Mouse (Mus musculus) CH12.LX (cell line): ENCODE measurements around the gene Slc15a5. TPM values are rescaled to one million over a fixed set of nuclear protein-coding genes. Genes with fewer than 3 reads are reported as not detected.

Experiments
- DNase-seq: peaks from one replicate; pipeline ENCODE4 v3.0.0-alpha.2; 2013; ENCODE audit errors: extremely low read depth
- H3K27ac ChIP-seq: 2 replicates; pipeline ENCODE4 v1.5.1; 2012; ENCODE audit warnings: low read depth, mild to moderate bottlenecking, control low read depth, moderate library complexity; ENCODE audit not compliant: insufficient read depth
- H3K27me3 ChIP-seq: replicated peaks from 2 replicates; pipeline ENCODE3; 2012; ENCODE audit warnings: inconsistent platforms
- H3K36me3 ChIP-seq, 2 experiments: replicated peaks in 1 of 2; 2 replicates each; pipeline versions ENCODE3 to v1.6.1; 2012; ENCODE audit warnings: inconsistent platforms in 1 of 2, low read length in 1 of 2, mild to moderate bottlenecking in 1 of 2, mixed read lengths in 1 of 2, moderate library complexity in 1 of 2; ENCODE audit not compliant: control insufficient read depth in 1 of 2, insufficient read depth in 1 of 2
- H3K4me1 ChIP-seq, 2 experiments: 2 replicates each; pipeline ENCODE4 v1.6.1; 2012; ENCODE audit warnings: inconsistent platforms in 1 of 2, moderate library complexity in 1 of 2; ENCODE audit not compliant: insufficient read depth in 2 of 2, control insufficient read depth in 1 of 2
- H3K4me2 ChIP-seq: 2 replicates; pipeline ENCODE4 v1.6.1; 2012; ENCODE audit warnings: low read depth, mild to moderate bottlenecking, control low read depth; ENCODE audit not compliant: poor library complexity, insufficient read depth, severe bottlenecking
- H3K4me3 ChIP-seq, 3 experiments: fragments of 150-350 bp in 1 of 3; sonication (generic) in 1 of 3; replicated peaks in 1 of 3; 2 replicates each; pipeline versions ENCODE3 to v1.5.1; 2011 to 2012; ENCODE audit warnings: low read depth in 2 of 3, low read length in 2 of 3, mild to moderate bottlenecking in 2 of 3, moderate library complexity in 2 of 3, control low read depth in 1 of 3, improper control_type of control experiment in 1 of 3, inconsistent platforms in 1 of 3, mixed read lengths in 1 of 3; ENCODE audit not compliant: poor library complexity in 1 of 3
- H3K79me2 ChIP-seq: replicated peaks from 2 replicates; pipeline ENCODE4 v1.6.1; 2012; ENCODE audit warnings: mild to moderate bottlenecking, moderate library complexity; ENCODE audit not compliant: control insufficient read depth, poor library complexity, insufficient read depth, severe bottlenecking; ENCODE audit errors: extremely low read depth
- H3K9ac ChIP-seq: 2 replicates; pipeline ENCODE4 v1.6.1; 2012; ENCODE audit warnings: low read depth, mild to moderate bottlenecking, control low read depth, moderate library complexity; ENCODE audit not compliant: insufficient read depth
- H3K9me3 ChIP-seq: replicated peaks from 2 replicates; pipeline ENCODE3; 2012; ENCODE audit warnings: low read length, inconsistent platforms, mixed read lengths
- BHLHE40 ChIP-seq: IDR thresholded peaks from 2 replicates; pipeline ENCODE4 v1.6.1; 2011; ENCODE audit warnings: mild to moderate bottlenecking, low read depth, low read length, improper control_type of control experiment
- CHD2 ChIP-seq: IDR thresholded peaks from 2 replicates; pipeline ENCODE4 v1.6.1; 2011; ENCODE audit warnings: low read length, improper control_type of control experiment
- E2F4 ChIP-seq: IDR thresholded peaks from 2 replicates; pipeline ENCODE4 v1.6.1; 2011; ENCODE audit warnings: low read depth, low read length, improper control_type of control experiment; ENCODE audit not compliant: insufficient replicate concordance
- EP300 ChIP-seq: IDR thresholded peaks from 2 replicates; pipeline ENCODE4 v1.6.1; 2011; ENCODE audit warnings: low read length, improper control_type of control experiment
- MAFK ChIP-seq: IDR thresholded peaks from 2 replicates; pipeline ENCODE4 v1.6.1; 2011; ENCODE audit warnings: low read length, improper control_type of control experiment; ENCODE audit not compliant: insufficient replicate concordance
- MAX ChIP-seq: IDR thresholded peaks from 2 replicates; pipeline ENCODE4 v1.6.1; 2011; ENCODE audit warnings: low read length, improper control_type of control experiment
- MYC ChIP-seq: IDR thresholded peaks from 2 replicates; pipeline ENCODE4 v1.6.1; 2011; ENCODE audit warnings: low read depth, mild to moderate bottlenecking, improper control_type of control experiment, low read length
- NRF1 ChIP-seq: IDR thresholded peaks from 2 replicates; pipeline ENCODE4 v1.6.1; 2014; ENCODE audit warnings: low read depth, mild to moderate bottlenecking, inconsistent platforms, low read length, improper control_type of control experiment, moderate library complexity
- POLR2AphosphoS2 ChIP-seq: IDR thresholded peaks from 2 replicates; pipeline ENCODE4 v1.6.1; 2011; ENCODE audit warnings: low read depth, low read length, improper control_type of control experiment
- RAD21 ChIP-seq: IDR thresholded peaks from 2 replicates; pipeline ENCODE4 v1.6.1; 2011; ENCODE audit warnings: low read depth, mild to moderate bottlenecking, low read length, improper control_type of control experiment, moderate library complexity
- SIN3A ChIP-seq: IDR thresholded peaks from 2 replicates; pipeline ENCODE4 v1.6.1; 2012; ENCODE audit warnings: low read length, improper control_type of control experiment, inconsistent platforms
- UBTF ChIP-seq: IDR thresholded peaks from 2 replicates; pipeline ENCODE4 v1.6.1; 2012; ENCODE audit warnings: low read depth, mild to moderate bottlenecking, inconsistent platforms, low read length, improper control_type of control experiment, moderate library complexity
- USF1 ChIP-seq: IDR thresholded peaks from 2 replicates; pipeline ENCODE4 v1.6.1; 2014; ENCODE audit warnings: low read depth, mild to moderate bottlenecking, inconsistent platforms, low read length, improper control_type of control experiment
- USF2 ChIP-seq: conservative IDR thresholded peaks from 2 replicates; pipeline ENCODE4 v1.6.1; 2011; ENCODE audit warnings: low read depth, low read length, improper control_type of control experiment
- dilution Hi-C: fragments of 300-500 bp; cut with MboI; formaldehyde crosslinking; loops from 2 replicates; pipeline ENCODE4 v1.14.3; 2020; ENCODE audit warnings: low sequenced_read_pairs; ENCODE audit not compliant: extremely low pct_unique_long_range_greater_than_20kb, extremely low pct_ligation_motif_present
- in situ Hi-C: fragments of 300-500 bp; cut with MboI; formaldehyde crosslinking; loops from 3 replicates; pipeline ENCODE4 v1.14.3; 2019; ENCODE audit warnings: low sequenced_read_pairs, low pct_ligation_motif_present, low pct_unique_long_range_greater_than_20kb, mixed read lengths
- polyA plus RNA-seq: library from polyadenylated mRNA; unstranded; fragments of >175 nt; gene quantifications from 2 replicates; pipeline ENCODE4 v1.2.1, GENCODE M21; 2012; ENCODE audit warnings: low read depth; ENCODE audit not compliant: insufficient read length
- total RNA-seq, 2 experiments: library from RNA; depleted of rRNA; stranded (reverse); fragments of 300-350 nt in 1 of 2; fragments of >200 nt in 1 of 2; gene quantifications; 2 replicates each; pipeline ENCODE4 v1.2.3; 2012 to 2014

The Slc15a5 gene
- total and polyA plus RNA-seq, 3 experiments = not detected

- no peak overlapping the region for H3K27ac ChIP-seq
- no peak for DNase-seq
- no peaks in the 10 kb centered on the region for H3K79me2 ChIP-seq
- in situ Hi-C loops = no loop called here
- dilution Hi-C loops = no loop called here
- H3K27me3 ChIP-seq = no peaks in the 10 kb centered on the region
- H3K4me2 ChIP-seq = no peak overlapping the region
- H3K9ac ChIP-seq = no peak overlapping the region
- H3K36me3 ChIP-seq = no peaks in the 10 kb centered on the region
- H3K4me3 ChIP-seq = no peak overlapping the region
- TF ChIP-seq CHD2 (no peak), E2F4 (no peak), EP300 (no peak), SIN3A (no peak), RAD21 (no peak), MAX (no peak)
- no peaks in the 10 kb centered on the region for H3K4me1 ChIP-seq
- H3K9me3 ChIP-seq = peaks cover 50% of the 10 kb centered on the region
Observed at GRCm38 (mm10) chr6:137935341-137935740, 144.4 kb downstream of the Slc15a5 start.

GRCm38 (mm10) chr6:137934545-137935298, 145.0 kb downstream of the Slc15a5 start:
- H3K4me2 ChIP-seq = no peak overlapping the region
- no peak for DNase-seq
- no peaks in the 10 kb centered on the region for H3K4me1 ChIP-seq
- no peaks in the 10 kb centered on the region for H3K36me3 ChIP-seq
- H3K9ac ChIP-seq = no peak overlapping the region
- H3K4me3 ChIP-seq = no peak overlapping the region
- H3K27me3 ChIP-seq = no peaks in the 10 kb centered on the region
- no peaks in the 10 kb centered on the region for H3K79me2 ChIP-seq
- in situ Hi-C loops (no loop called here), dilution Hi-C loops (no loop called here)
- no peak overlapping the region for H3K27ac ChIP-seq
- TF ChIP-seq BHLHE40 = no peak
- TF ChIP-seq MYC = no peak
- no peak for TF ChIP-seq USF2
- TF ChIP-seq POLR2AphosphoS2 = no peak
- no peak for TF ChIP-seq NRF1
- no peak for TF ChIP-seq USF1
- TF ChIP-seq MAFK = no peak
- TF ChIP-seq UBTF = no peak
- H3K9me3 ChIP-seq = peaks cover 46% of the 10 kb centered on the region

Other genes starting within 250 kb of the Slc15a5 start
- not detected in 2 replicates for gene Mgst1, start 60.4 kb upstream of the Slc15a5 start, total RNA-seq (2012; rRNA removed)
- not detected in 2 replicates for gene Mgst1, start 60.4 kb upstream of the Slc15a5 start, total RNA-seq (2014; rRNA removed)
- not detected in 2 replicates for gene Mgst1, start 60.4 kb upstream of the Slc15a5 start, polyA plus RNA-seq